Mouse (Mus musculus): ENCODE data around the gene Hras. TPM values are rescaled to one million over a fixed set of nuclear protein-coding genes. Genes with fewer than 3 reads are reported as not detected.
A peak's percentile ranks its signal among the peaks of the same experiment; 100 is the strongest.

The Hras gene
- polyA plus RNA-seq, 1 experiment from 2014 or later: 91.4 TPM

DNA sequence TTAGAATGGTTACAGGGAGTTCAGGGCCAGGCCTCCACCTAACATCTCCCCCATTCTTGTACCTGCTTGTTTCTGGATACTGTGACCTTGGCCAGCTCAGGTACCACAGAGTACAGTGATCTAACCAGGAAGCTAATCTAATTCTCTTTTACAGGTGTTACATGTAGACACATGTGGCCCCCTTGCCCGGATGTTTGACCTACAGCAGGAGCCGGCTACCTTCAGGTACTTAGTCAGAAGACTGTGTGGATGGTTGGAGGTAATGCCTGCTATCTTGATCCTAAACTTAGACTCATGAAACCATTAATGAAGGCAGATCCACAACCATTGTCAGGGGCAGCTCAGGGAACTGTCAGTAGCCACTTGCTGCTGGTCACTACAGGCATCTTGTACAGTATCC, 1.9 kb upstream of the Hras start:
- peaks cover 3% of the 10 kb centered on the region; the same call in 1 of the 2 replicates for H3K4me1 ChIP-seq (ENCODE audit: control insufficient read depth, insufficient read depth, low read length)
- ATAC-seq (replicated peaks; ENCODE audit: insufficient number of reproducible peaks, low FRiP score, low TSS enrichment, low read depth) (no peak), DNase-seq (ENCODE audit: low spot score) (no peak)
- no peaks in the 10 kb centered on the region for H3K27me3 ChIP-seq (ENCODE audit: control insufficient read depth, insufficient read depth, low read length)
- 89% methylated on average over 2 of the region's 2 CpGs for WGBS
- H3K4me2 ChIP-seq (ENCODE audit: low read depth, low read length): no peak overlapping the region
- no peaks in the 10 kb centered on the region for H3K9me3 ChIP-seq (replicated peaks; ENCODE audit: control insufficient read depth, low read length)
- peaks cover 1% of the 10 kb centered on the region for H3K36me3 ChIP-seq (replicated peaks; ENCODE audit: control insufficient read depth, insufficient read depth, low read depth, low read length)
- H3K27ac ChIP-seq (replicated peaks; ENCODE audit: low read depth, low read length): no peak overlapping the region
- no peak overlapping the region for H3K9ac ChIP-seq (replicated peaks; ENCODE audit: low read length)
- no peak overlapping the region for H3K4me3 ChIP-seq (ENCODE audit: low read depth, low read length)

DNA sequence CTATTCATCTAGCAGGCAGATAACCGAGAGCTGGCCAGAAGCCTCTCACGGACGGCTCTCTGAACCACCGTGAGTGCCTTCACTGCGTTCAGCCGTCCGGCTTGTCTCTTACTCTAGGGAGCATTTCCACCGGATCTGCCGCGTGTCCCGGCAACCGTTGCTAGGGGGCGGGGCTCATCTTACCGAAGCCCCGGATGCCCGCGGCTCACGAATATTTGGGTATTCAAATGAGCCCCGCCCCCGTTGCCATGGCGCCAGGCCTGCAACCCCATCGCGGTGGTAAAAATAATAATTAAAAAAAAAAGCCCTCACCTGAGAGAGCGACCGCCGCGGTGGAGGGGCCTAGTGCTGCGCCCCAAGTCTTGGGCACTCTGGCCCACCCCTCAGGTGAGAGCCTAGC, 1.0 kb upstream of the Hras start:
- Histone ChIP-seq H3K9me3 (replicated peaks; ENCODE audit: control insufficient read depth, low read length) (no peaks in the 10 kb centered on the region), H3K4me3 (ENCODE audit: low read depth, low read length) (peak overlapping the region; percentile 88), H3K36me3 (replicated peaks; ENCODE audit: control insufficient read depth, insufficient read depth, low read depth, low read length) (peaks cover 3% of the 10 kb centered on the region), H3K27ac (replicated peaks; ENCODE audit: low read depth, low read length) (peak overlapping the region; percentile 31), H3K4me1 (ENCODE audit: control insufficient read depth, insufficient read depth, low read length) (peaks cover 3% of the 10 kb centered on the region; the same call in 1 of the 2 replicates), H3K4me2 (ENCODE audit: low read depth, low read length) (peak overlapping the region; percentile 75), H3K9ac (replicated peaks; ENCODE audit: low read length) (peak overlapping the region; percentile 54), H3K27me3 (ENCODE audit: control insufficient read depth, insufficient read depth, low read length) (no peaks in the 10 kb centered on the region)
- 1% methylated on average over 28 of the region's 28 CpGs for WGBS
- peak; percentile 97 for DNase-seq (ENCODE audit: low spot score)
- peak; percentile 35 for ATAC-seq (replicated peaks; ENCODE audit: insufficient number of reproducible peaks, low FRiP score, low TSS enrichment, low read depth)

DNA sequence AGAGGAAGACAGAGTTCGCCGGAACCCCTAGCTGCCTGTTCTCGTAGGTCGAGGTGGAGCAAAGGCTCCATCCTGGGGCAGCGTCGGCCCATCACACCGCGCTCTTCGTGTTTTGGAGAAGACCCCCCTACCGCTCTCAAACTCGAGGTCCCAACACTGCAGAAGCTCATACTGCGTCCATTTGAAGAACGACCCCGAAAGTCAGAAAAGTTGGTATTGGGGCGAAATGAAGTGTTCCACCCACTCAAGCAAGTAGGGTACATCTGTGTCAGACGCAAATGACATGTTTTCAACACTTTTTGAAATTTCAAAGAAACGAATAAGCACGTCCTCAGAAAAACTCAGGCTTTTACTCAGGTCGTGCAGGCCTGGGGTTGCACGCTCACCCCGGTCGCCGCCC, 604 bp upstream of the Hras start:
- peaks cover 3% of the 10 kb centered on the region for H3K36me3 ChIP-seq (replicated peaks; ENCODE audit: control insufficient read depth, insufficient read depth, low read depth, low read length)
- peaks cover 3% of the 10 kb centered on the region; the same call in 1 of the 2 replicates for H3K4me1 ChIP-seq (ENCODE audit: control insufficient read depth, insufficient read depth, low read length)
- H3K9me3 ChIP-seq (replicated peaks; ENCODE audit: control insufficient read depth, low read length): no peaks in the 10 kb centered on the region
- no peaks in the 10 kb centered on the region for H3K27me3 ChIP-seq (ENCODE audit: control insufficient read depth, insufficient read depth, low read length)
- DNase-seq (ENCODE audit: low spot score): no peak
- WGBS: under 1% methylated on average over 23 of the region's 23 CpGs
- H3K4me2 ChIP-seq (ENCODE audit: low read depth, low read length): peak overlapping the region; percentile 75
- peak overlapping the region; percentile 31 for H3K27ac ChIP-seq (replicated peaks; ENCODE audit: low read depth, low read length)
- H3K9ac ChIP-seq (replicated peaks; ENCODE audit: low read length): peak overlapping the region; percentile 54
- peak overlapping the region; percentile 88 for H3K4me3 ChIP-seq (ENCODE audit: low read depth, low read length)
- ATAC-seq (replicated peaks; ENCODE audit: insufficient number of reproducible peaks, low FRiP score, low TSS enrichment, low read depth): no peak; the same call in 1 of the 2 replicates

DNA sequence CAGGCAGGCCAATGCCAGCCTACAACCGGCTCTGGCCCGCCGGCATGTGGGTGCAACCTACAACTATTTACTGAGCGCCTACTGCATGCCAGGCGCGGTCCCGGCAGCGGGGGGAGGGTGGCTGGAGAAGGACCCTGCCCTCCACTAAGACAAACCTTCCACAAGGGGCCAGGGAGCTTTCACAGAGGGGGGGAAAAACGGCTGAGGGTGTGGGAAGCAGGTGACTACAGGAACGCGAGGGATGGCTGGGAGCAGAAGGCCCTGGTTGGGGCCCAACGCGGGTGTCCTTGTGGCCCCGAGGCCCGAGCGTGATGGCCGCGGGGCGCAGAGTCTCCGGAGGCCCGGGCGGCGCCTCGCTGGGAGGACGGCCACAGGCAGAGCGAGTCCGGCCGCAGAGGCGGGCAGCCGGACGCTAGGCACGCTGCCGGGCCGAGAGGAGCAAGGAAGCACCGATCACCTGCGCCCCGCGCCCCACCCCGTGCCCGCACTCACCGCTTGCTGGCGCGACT, 403 bp downstream of the Hras start:
- peak overlapping the region; percentile 88 for H3K4me3 ChIP-seq (ENCODE audit: low read depth, low read length)
- H3K9me3 ChIP-seq (replicated peaks; ENCODE audit: control insufficient read depth, low read length): no peaks in the 10 kb centered on the region
- H3K4me1 ChIP-seq (ENCODE audit: control insufficient read depth, insufficient read depth, low read length): peaks cover 3% of the 10 kb centered on the region; the same call in 1 of the 2 replicates
- no peaks in the 10 kb centered on the region for H3K27me3 ChIP-seq (ENCODE audit: control insufficient read depth, insufficient read depth, low read length)
- H3K9ac ChIP-seq (replicated peaks; ENCODE audit: low read length): peak overlapping the region; percentile 88
- WGBS: under 1% methylated on average over 41 of the region's 43 CpGs
- DNase-seq (ENCODE audit: low spot score) (no peak), ATAC-seq (replicated peaks; ENCODE audit: insufficient number of reproducible peaks, low FRiP score, low TSS enrichment, low read depth) (peak; percentile 17; the same call in 1 of the 2 replicates)
- H3K27ac ChIP-seq (replicated peaks; ENCODE audit: low read depth, low read length): peak overlapping the region; percentile 59; the same call in 1 of the 2 replicates
- peaks cover 3% of the 10 kb centered on the region for H3K36me3 ChIP-seq (replicated peaks; ENCODE audit: control insufficient read depth, insufficient read depth, low read depth, low read length)
- H3K4me2 ChIP-seq (ENCODE audit: low read depth, low read length): peak overlapping the region; percentile 87

DNA sequence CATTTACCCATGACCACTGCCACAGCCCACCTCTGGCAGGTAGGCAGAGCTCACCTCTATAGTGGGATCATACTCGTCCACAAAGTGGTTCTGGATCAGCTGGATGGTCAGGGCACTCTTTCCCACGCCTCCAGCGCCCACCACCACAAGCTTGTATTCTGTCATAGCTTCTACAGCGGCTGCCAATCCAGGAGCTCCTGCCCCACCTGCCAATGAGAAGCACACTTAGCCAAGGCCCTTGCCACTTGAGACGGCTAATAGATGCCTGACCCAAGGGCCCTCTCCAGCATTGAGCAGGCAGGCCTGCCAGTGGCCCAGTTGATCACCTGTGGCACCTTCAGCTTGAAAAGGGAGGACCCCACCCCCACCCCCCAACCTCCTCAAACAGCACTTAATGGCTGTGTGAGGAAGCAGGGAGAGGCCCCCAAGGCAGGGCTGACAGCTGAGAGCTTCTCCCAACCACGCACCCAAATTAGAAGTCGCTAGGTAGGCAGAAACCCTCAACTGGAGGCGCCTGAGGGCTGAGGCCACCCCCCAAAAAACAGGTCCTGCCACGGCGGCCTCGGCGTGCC, 943 bp downstream of the Hras start:
- WGBS: 25% methylated on average over 12 of the region's 12 CpGs
- Histone ChIP-seq H3K4me3 (ENCODE audit: low read depth, low read length) (peak overlapping the region; percentile 88), H3K27me3 (ENCODE audit: control insufficient read depth, insufficient read depth, low read length) (no peaks in the 10 kb centered on the region), H3K9ac (replicated peaks; ENCODE audit: low read length) (peak overlapping the region; percentile 88), H3K9me3 (replicated peaks; ENCODE audit: control insufficient read depth, low read length) (no peaks in the 10 kb centered on the region), H3K4me1 (ENCODE audit: control insufficient read depth, insufficient read depth, low read length) (peaks cover 3% of the 10 kb centered on the region; the same call in 1 of the 2 replicates), H3K4me2 (ENCODE audit: low read depth, low read length) (peak overlapping the region; percentile 87), H3K36me3 (replicated peaks; ENCODE audit: control insufficient read depth, insufficient read depth, low read depth, low read length) (peaks cover 3% of the 10 kb centered on the region), H3K27ac (replicated peaks; ENCODE audit: low read depth, low read length) (no peak overlapping the region)
- ATAC-seq (replicated peaks; ENCODE audit: insufficient number of reproducible peaks, low FRiP score, low TSS enrichment, low read depth) (no peak), DNase-seq (ENCODE audit: low spot score) (no peak)

DNA sequence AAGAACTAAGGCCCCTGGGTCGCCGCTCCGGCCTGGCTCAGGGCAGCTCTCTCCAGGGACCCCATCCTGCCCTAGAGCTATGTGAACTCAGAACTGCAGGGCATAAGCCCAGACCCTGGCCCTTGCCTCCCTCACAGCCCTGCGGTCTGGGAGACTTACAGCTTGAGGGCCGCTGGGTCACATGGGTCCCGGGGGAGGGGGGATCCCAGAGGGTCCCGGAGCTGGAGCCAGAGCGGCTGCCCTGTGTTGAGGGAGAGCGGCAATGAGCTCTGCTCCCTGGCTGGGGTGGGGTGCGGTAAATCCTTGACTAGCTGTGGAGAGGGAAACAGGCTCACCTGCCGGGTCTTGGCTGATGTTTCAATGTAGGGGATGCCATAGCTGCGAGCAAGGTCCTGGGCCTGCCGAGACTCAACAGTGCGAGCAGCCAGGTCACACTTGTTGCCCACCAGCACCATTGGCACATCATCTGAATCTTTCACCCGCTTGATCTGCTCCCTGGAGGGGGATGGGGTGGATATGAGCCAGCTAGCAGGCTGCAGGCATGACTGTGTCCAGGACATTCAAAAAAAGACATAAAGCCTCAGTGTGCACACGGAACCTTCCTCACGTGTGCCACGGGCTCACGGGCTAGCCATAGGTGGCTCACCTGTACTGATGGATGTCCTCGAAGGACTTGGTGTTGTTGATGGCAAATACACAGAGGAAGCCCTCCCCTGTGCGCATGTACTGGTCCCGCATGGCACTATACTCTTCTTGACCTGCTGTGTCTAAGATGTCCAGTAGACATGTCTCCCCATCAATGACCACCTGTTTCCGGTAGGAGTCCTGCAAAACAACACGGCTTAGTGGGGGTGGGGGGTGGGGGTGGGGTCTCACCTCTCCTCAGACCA, 1.8 kb downstream of the Hras start:
- DNase-seq (ENCODE audit: low spot score): no peak
- Histone ChIP-seq H3K36me3 (replicated peaks; ENCODE audit: control insufficient read depth, insufficient read depth, low read depth, low read length) (peaks cover 3% of the 10 kb centered on the region), H3K27me3 (ENCODE audit: control insufficient read depth, insufficient read depth, low read length) (no peaks in the 10 kb centered on the region), H3K9ac (replicated peaks; ENCODE audit: low read length) (no peak overlapping the region), H3K4me1 (ENCODE audit: control insufficient read depth, insufficient read depth, low read length) (peaks cover 3% of the 10 kb centered on the region; the same call in 1 of the 2 replicates), H3K4me3 (ENCODE audit: low read depth, low read length) (no peak overlapping the region), H3K9me3 (replicated peaks; ENCODE audit: control insufficient read depth, low read length) (no peaks in the 10 kb centered on the region), H3K27ac (replicated peaks; ENCODE audit: low read depth, low read length) (no peak overlapping the region), H3K4me2 (ENCODE audit: low read depth, low read length) (peak overlapping the region; percentile 87; the same call in 1 of the 2 replicates)
- no peak for ATAC-seq (replicated peaks; ENCODE audit: insufficient number of reproducible peaks, low FRiP score, low TSS enrichment, low read depth)
- WGBS: 91% methylated on average over 24 of the region's 24 CpGs

DNA sequence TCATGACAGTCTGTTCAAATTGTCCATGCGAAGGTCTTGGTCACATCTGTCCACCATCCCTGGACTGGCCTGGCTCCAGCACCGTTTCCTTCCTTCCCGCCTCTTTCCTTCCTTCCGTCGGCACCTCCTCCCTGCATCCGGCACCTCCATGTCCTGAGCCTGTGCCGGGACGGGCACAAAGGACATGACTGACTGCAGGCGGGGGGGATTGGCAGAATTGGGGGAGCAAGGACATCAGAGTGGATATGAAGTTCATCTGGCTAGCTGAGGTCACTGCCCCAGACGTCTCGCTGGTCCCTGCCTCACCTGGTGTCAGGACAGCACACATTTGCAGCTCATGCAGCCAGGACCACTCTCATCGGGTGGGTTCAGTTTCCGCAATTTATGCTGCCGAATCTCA, 2.8 kb downstream of the Hras start:
- no peaks in the 10 kb centered on the region for H3K9me3 ChIP-seq (replicated peaks; ENCODE audit: control insufficient read depth, low read length)
- 90% methylated on average over 14 of the region's 14 CpGs for WGBS
- H3K27ac ChIP-seq (replicated peaks; ENCODE audit: low read depth, low read length): no peak overlapping the region
- H3K4me1 ChIP-seq (ENCODE audit: control insufficient read depth, insufficient read depth, low read length): peaks cover 3% of the 10 kb centered on the region; the same call in 1 of the 2 replicates
- H3K4me2 ChIP-seq (ENCODE audit: low read depth, low read length): no peak overlapping the region
- peaks cover 3% of the 10 kb centered on the region for H3K36me3 ChIP-seq (replicated peaks; ENCODE audit: control insufficient read depth, insufficient read depth, low read depth, low read length)
- no peak overlapping the region for H3K4me3 ChIP-seq (ENCODE audit: low read depth, low read length)
- H3K9ac ChIP-seq (replicated peaks; ENCODE audit: low read length): no peak overlapping the region
- H3K27me3 ChIP-seq (ENCODE audit: control insufficient read depth, insufficient read depth, low read length): no peaks in the 10 kb centered on the region
- ATAC-seq (replicated peaks; ENCODE audit: insufficient number of reproducible peaks, low FRiP score, low TSS enrichment, low read depth): no peak
- no peak for DNase-seq (ENCODE audit: low spot score)
